Mouse (Mus musculus): ENCODE results near the gene Gm20741. TPM values are rescaled to one million over a fixed set of nuclear protein-coding genes. Genes with fewer than 3 reads are reported as not detected.

Gene Gm20741
- total RNA-seq (2017), result not detected in 3 replicates

- ATAC-seq (replicated peaks; ENCODE audit: insufficient number of reproducible peaks, low FRiP score, low TSS enrichment, poor library complexity, severe bottlenecking), result no peak
Measured at GRCm38 (mm10) chr16:88811827-88812226, at the start of gene Gm20741. Gene Gm20741, minus strand, starts transcription at chr16:88812220.

DNA sequence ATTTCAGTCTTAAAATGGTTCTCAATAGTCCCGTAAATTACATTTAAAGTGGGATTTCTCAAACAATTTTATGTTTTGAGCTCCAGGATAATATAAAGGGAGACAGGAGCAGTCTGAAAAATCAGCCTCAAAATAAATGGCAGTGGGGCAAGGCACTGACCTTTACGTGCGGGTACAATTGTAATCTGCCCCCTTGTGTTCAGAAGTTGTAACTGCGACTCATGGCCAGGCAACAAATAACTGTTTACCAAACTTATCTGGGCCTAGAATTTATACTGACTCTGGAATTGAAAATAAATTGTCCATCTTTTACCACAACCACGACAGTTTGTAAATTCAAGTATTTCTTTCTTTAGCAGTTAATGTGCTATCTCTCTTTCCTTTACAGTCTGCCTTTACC, 39.4 kb upstream of the Gm20741 start:
- ATAC-seq (replicated peaks; ENCODE audit: insufficient number of reproducible peaks, low FRiP score, low TSS enrichment, poor library complexity, severe bottlenecking), result no peak

GRCm38 (mm10) chr16:88848558-88848957, 36.5 kb upstream of the Gm20741 start:
- ATAC-seq (replicated peaks; ENCODE audit: insufficient number of reproducible peaks, low FRiP score, low TSS enrichment, poor library complexity, severe bottlenecking), result no peak

GRCm38 (mm10) chr16:88847363-88847762, 35.3 kb upstream of the Gm20741 start:
- ATAC-seq (replicated peaks; ENCODE audit: insufficient number of reproducible peaks, low FRiP score, low TSS enrichment, poor library complexity, severe bottlenecking), result no peak

DNA sequence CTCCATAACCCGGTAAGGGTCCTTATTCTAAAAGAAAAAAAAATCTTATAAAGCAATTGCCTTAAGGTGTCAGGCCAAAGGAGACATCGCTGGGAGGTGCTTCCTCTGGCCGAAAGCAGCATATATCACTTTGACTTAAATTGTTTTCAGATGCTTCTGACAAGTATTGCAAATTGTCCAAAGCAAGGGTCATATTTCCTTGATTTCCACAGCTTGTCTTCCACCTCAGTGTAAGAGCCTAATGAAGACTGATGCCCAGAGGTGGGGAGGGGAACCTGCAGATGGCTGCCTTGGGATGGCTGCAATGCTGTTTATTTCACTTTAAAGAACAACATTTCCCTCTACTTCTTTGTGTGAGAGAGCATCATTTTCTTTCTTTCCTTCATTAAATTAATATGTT, 15.0 kb upstream of the Gm20741 start:
- no peak for ATAC-seq (replicated peaks; ENCODE audit: insufficient number of reproducible peaks, low FRiP score, low TSS enrichment, poor library complexity, severe bottlenecking)

DNA sequence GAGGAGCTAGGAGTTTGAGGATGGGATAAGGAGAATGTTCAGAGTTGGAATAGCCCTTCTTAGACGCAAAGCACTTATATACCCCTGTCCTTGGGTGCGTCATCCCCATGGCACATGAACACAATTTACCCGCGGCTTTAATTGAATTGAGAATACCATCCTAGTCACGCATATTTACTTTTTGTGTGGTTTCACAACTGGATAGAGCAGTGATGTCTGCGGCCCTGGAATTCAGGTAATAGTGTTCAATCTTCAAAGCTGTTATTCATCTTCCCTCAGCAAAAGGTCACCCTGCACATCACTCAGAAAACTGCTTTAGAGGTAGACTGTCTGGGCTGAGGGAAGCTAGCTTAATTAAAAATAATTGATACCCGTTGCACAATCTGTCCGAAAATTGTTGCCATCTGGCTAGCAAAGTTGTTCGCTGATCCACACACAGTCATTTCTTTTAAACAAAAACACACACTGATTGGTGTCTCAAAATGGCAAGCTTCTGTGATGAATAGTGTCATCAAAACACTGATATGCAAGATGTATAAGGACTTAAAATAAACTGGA, 14.2 kb upstream of the Gm20741 start, which contains the start of gene Krtap14:
TSS of gene Krtap14 (minus strand) at position 51 of the 558 bp plus-strand sequence.
- no peak for ATAC-seq (replicated peaks; ENCODE audit: insufficient number of reproducible peaks, low FRiP score, low TSS enrichment, poor library complexity, severe bottlenecking)

DNA sequence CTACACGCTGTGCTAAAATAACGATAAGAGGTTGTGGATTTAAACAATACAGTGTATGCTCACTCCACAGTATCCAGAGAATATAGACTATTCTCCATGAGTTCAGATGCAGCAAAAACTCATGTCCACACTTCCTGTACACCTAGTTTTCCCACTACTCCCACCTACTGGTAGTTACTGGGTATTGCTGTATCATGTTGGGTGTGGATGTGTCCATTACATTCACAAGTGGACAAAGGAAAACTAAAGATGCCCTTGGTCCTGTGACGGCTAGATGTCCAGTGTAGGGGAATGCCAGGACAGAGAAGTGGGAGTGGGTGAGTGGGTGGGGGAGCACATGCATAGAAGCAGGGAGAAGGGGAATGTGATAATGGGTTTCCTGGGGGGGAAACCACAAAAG, 11.7 kb upstream of the Gm20741 start:
- ATAC-seq (replicated peaks; ENCODE audit: insufficient number of reproducible peaks, low FRiP score, low TSS enrichment, poor library complexity, severe bottlenecking), result no peak

DNA sequence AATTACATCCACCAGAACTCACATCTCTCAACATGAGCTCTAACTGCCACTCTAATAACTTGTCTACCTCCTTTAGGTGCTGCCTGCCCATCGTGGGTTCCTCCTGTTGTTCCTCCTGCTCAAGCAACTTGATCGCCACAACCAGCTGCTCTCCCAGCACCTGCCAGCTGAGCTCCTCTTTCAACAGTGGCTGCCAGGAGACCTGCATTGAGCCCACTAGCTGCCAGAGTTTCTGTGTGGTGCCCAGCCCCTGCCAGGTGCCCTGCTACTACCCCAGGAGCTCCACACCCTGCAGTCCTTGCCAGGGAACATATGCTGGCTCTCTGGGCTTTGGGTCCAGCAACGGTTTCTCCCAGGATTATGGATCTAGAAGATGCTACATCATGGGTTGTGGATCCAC, 8.0 kb upstream of the Gm20741 start, which contains the start of gene Krtap15:
TSS of gene Krtap15 (plus strand) at position 150 of the 400 bp plus-strand sequence.
- no peak for ATAC-seq (replicated peaks; ENCODE audit: insufficient number of reproducible peaks, low FRiP score, low TSS enrichment, poor library complexity, severe bottlenecking)

GRCm38 (mm10) chr16:88786786-88787185, 25.2 kb downstream of the Gm20741 start:
- peak; percentile 31; the same call in 1 of the 2 replicates for ATAC-seq (replicated peaks; ENCODE audit: insufficient number of reproducible peaks, low FRiP score, low TSS enrichment, poor library complexity, severe bottlenecking)

DNA sequence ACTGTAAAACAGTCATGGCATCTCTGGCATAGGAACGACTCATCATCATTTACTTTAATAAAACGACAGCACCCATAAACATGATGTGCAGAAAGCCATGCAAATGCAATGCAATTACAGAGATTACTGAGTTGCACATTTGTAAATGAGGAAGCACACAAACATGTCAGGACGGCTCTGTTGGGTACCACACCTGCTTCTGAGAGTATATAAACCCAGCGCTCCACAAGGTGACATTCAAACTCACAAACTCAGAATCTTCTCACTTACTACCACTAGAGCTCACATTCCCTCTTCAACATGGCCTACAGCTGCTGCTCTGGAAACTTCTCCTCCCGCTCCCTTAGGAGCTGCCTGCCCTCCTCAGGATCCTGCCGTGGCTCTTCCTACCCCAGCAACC, 34.4 kb downstream of the Gm20741 start, which contains the start of gene Gm5965:
TSS of gene Gm5965 (plus strand) at position 301 of the 400 bp plus-strand sequence.
- ATAC-seq (replicated peaks; ENCODE audit: insufficient number of reproducible peaks, low FRiP score, low TSS enrichment, poor library complexity, severe bottlenecking), result no peak

DNA sequence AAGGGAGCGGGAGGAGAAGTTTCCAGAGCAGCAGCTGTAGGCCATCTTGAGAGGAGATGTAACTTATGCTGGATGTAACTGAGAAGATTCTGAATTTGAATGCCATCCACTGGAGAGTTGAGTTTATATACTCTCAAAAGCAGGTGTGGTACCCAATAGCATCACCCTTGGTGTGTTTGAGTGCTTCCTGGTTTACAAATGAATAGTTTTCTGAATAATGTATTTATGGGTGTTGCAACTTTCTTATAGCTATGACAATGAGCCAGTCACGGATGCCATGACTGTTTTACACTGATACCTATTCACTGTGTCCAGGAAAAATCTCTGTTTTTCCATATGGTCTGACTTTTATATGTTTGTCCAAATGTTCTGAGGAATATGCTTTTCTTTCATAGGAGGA, 37.9 kb downstream of the Gm20741 start, which contains the start of gene 2310057N15Rik:
TSS of gene 2310057N15Rik (minus strand) at position 101 of the 400 bp plus-strand sequence.
- ATAC-seq (replicated peaks; ENCODE audit: insufficient number of reproducible peaks, low FRiP score, low TSS enrichment, poor library complexity, severe bottlenecking), result no peak

Other genes starting within 250 kb of the Gm20741 start
- gene Cldn8, start 249.0 kb downstream of the Gm20741 start, total RNA-seq (2017), result not detected in 3 replicates
- gene Krtap24-1, start 199.9 kb downstream of the Gm20741 start, total RNA-seq (2017), result not detected in 3 replicates
- gene 2310079G19Rik, start 184.6 kb downstream of the Gm20741 start, total RNA-seq (2017), result not detected in 3 replicates
- gene Krtap26-1, start 164.4 kb downstream of the Gm20741 start, total RNA-seq (2017), result not detected in 3 replicates
- gene Krtap27-1, start 140.5 kb downstream of the Gm20741 start, total RNA-seq (2017), result not detected in 3 replicates
- gene 2310061N02Rik, start 104.3 kb downstream of the Gm20741 start, total RNA-seq (2017), result not detected in 3 replicates
- not detected in 3 replicates for gene Krtap13-1, start 83.4 kb downstream of the Gm20741 start, total RNA-seq (2017)
- not detected in 3 replicates for gene Krtap13, start 60.6 kb downstream of the Gm20741 start, total RNA-seq (2017)
- gene 2310034C09Rik, start 53.4 kb downstream of the Gm20741 start, total RNA-seq (2017), result not detected in 3 replicates
- gene 2310057N15Rik, start 38.0 kb downstream of the Gm20741 start, total RNA-seq (2017), result not detected in 3 replicates
- gene Gm5965, start 34.3 kb downstream of the Gm20741 start, total RNA-seq (2017), result not detected in 3 replicates
- not detected in 3 replicates for gene Krtap15, start 8.0 kb upstream of the Gm20741 start, total RNA-seq (2017)
- gene Krtap14, start 13.9 kb upstream of the Gm20741 start, total RNA-seq (2017), result not detected in 3 replicates
- gene Krtap19-1, start 57.2 kb upstream of the Gm20741 start, total RNA-seq (2017), result not detected in 3 replicates
- not detected in 3 replicates for gene Krtap19-2, start 62.0 kb upstream of the Gm20741 start, total RNA-seq (2017)
- gene Krtap19-3, start 65.8 kb upstream of the Gm20741 start, total RNA-seq (2017), result not detected in 3 replicates
- gene Krtap19-4, start 72.9 kb upstream of the Gm20741 start, total RNA-seq (2017), result not detected in 3 replicates
- gene Krtap19-5, start 84.2 kb upstream of the Gm20741 start, total RNA-seq (2017), result not detected in 3 replicates
- gene Krtap19-9b, start 120.0 kb upstream of the Gm20741 start, total RNA-seq (2017), result not detected in 3 replicates
- gene Krtap16-3, start 150.7 kb upstream of the Gm20741 start, total RNA-seq (2017), result not detected in 3 replicates
- gene Krtap22-2, start 198.5 kb upstream of the Gm20741 start, total RNA-seq (2017), result not detected in 3 replicates
- gene Gm10229, start 203.1 kb upstream of the Gm20741 start, total RNA-seq (2017), result not detected in 3 replicates
- gene Krtap6-1, start 219.5 kb upstream of the Gm20741 start, total RNA-seq (2017), result not detected in 3 replicates
- gene Gm10228, start 229.3 kb upstream of the Gm20741 start, total RNA-seq (2017), result not detected in 3 replicates
- gene Krtap6-5, start 235.7 kb upstream of the Gm20741 start, total RNA-seq (2017), result not detected in 3 replicates